Mouse (Mus musculus): Measurements from ENCODE around the gene Itga10. TPM values are rescaled to one million over a fixed set of nuclear protein-coding genes. Genes with fewer than 3 reads are reported as not detected.
A peak's percentile ranks its signal among the peaks of the same experiment; 100 is the strongest.
"Not testable (repeated sequence)": the region's sequence is repeated elsewhere in the genome, so short reads cannot be mapped to it uniquely, and the experiment has no call there.

The Itga10 gene
- polyA plus RNA-seq, 1 experiment from 2014 or later = 0.17 TPM

GRCm38 (mm10) chr3:96684151-96684821 lies 38.9 kb downstream of the Itga10 start:
- no peaks in the 10 kb centered on the region for H3K9me3 ChIP-seq (replicated peaks; ENCODE audit: control insufficient read depth, low read length)
- no peak overlapping the region for H3K4me2 ChIP-seq (ENCODE audit: low read depth, low read length)
- H3K27me3 ChIP-seq (ENCODE audit: control insufficient read depth, insufficient read depth, low read depth, low read length) = peaks cover 28% of the 10 kb centered on the region
- ATAC-seq (ENCODE audit: low read depth) = no peak
- no peak overlapping the region for H3K27ac ChIP-seq (ENCODE audit: low read length)
- 43% methylated on average over 17 of the region's 17 CpGs for WGBS (ENCODE audit: insufficient replicate concordance)
- no peaks in the 10 kb centered on the region for H3K36me3 ChIP-seq (ENCODE audit: control insufficient read depth, insufficient read depth)
- H3K9ac ChIP-seq (ENCODE audit: low read depth, low read length) = no peak overlapping the region
- no peaks in the 10 kb centered on the region; the same call in 1 of the 2 replicates for H3K4me1 ChIP-seq (ENCODE audit: control insufficient read depth, low read depth, low read length)
- no peak overlapping the region for H3K4me3 ChIP-seq (ENCODE audit: low read depth, low read length)

- Histone ChIP-seq H3K27ac (ENCODE audit: low read length) (no peak overlapping the region), H3K4me2 (ENCODE audit: low read depth, low read length) (no peak overlapping the region), H3K9me3 (replicated peaks; ENCODE audit: control insufficient read depth, low read length) (no peaks in the 10 kb centered on the region), H3K36me3 (ENCODE audit: control insufficient read depth, insufficient read depth) (no peaks in the 10 kb centered on the region), H3K4me3 (ENCODE audit: low read depth, low read length) (no peak overlapping the region), H3K27me3 (ENCODE audit: control insufficient read depth, insufficient read depth, low read depth, low read length) (peaks cover 28% of the 10 kb centered on the region), H3K9ac (ENCODE audit: low read depth, low read length) (no peak overlapping the region), H3K4me1 (ENCODE audit: control insufficient read depth, low read depth, low read length) (no peaks in the 10 kb centered on the region)
- 16% methylated on average over 28 of the region's 28 CpGs for WGBS (ENCODE audit: insufficient replicate concordance)
- no peak for ATAC-seq (ENCODE audit: low read depth)
These were observed 39.4 kb downstream of the Itga10 start for GRCm38 (mm10) chr3:96684822-96685156.

- H3K36me3 ChIP-seq (ENCODE audit: control insufficient read depth, insufficient read depth); H3K4me3 ChIP-seq (ENCODE audit: low read depth, low read length); H3K9me3 ChIP-seq (replicated peaks; ENCODE audit: control insufficient read depth, low read length); H3K4me1 ChIP-seq (ENCODE audit: control insufficient read depth, low read depth, low read length); H3K4me2 ChIP-seq (ENCODE audit: low read depth, low read length); H3K9ac ChIP-seq (ENCODE audit: low read depth, low read length); H3K27ac ChIP-seq (ENCODE audit: low read length); ATAC-seq (ENCODE audit: low read depth): not testable (repeated sequence)
- 63% methylated on average over 5 of the region's 5 CpGs for WGBS (ENCODE audit: insufficient replicate concordance)
- peaks cover 28% of the 10 kb centered on the region for H3K27me3 ChIP-seq (ENCODE audit: control insufficient read depth, insufficient read depth, low read depth, low read length)
These were observed 40.7 kb downstream of the Itga10 start for GRCm38 (mm10) chr3:96686057-96686456.

- Histone ChIP-seq H3K9ac (ENCODE audit: low read depth, low read length) (no peak overlapping the region), H3K4me3 (ENCODE audit: low read depth, low read length) (no peak overlapping the region), H3K4me2 (ENCODE audit: low read depth, low read length) (no peak overlapping the region), H3K9me3 (replicated peaks; ENCODE audit: control insufficient read depth, low read length) (no peaks in the 10 kb centered on the region), H3K4me1 (ENCODE audit: control insufficient read depth, low read depth, low read length) (no peaks in the 10 kb centered on the region), H3K27ac (ENCODE audit: low read length) (no peak overlapping the region), H3K27me3 (ENCODE audit: control insufficient read depth, insufficient read depth, low read depth, low read length) (peaks cover 23% of the 10 kb centered on the region), H3K36me3 (ENCODE audit: control insufficient read depth, insufficient read depth) (no peaks in the 10 kb centered on the region)
- ATAC-seq (ENCODE audit: low read depth) = no peak
- 51% methylated on average over 11 of the region's 11 CpGs for WGBS (ENCODE audit: insufficient replicate concordance)
These were observed 43.5 kb downstream of the Itga10 start for GRCm38 (mm10) chr3:96688854-96689253.

GRCm38 (mm10) chr3:96690298-96690697 lies 44.9 kb downstream of the Itga10 start:
- Histone ChIP-seq H3K4me3 (ENCODE audit: low read depth, low read length) (no peak overlapping the region), H3K4me2 (ENCODE audit: low read depth, low read length) (no peak overlapping the region), H3K36me3 (ENCODE audit: control insufficient read depth, insufficient read depth) (no peaks in the 10 kb centered on the region), H3K27ac (ENCODE audit: low read length) (no peak overlapping the region), H3K9me3 (replicated peaks; ENCODE audit: control insufficient read depth, low read length) (no peaks in the 10 kb centered on the region), H3K27me3 (ENCODE audit: control insufficient read depth, insufficient read depth, low read depth, low read length) (peaks cover 8% of the 10 kb centered on the region; the same call in 1 of the 2 replicates), H3K9ac (ENCODE audit: low read depth, low read length) (no peak overlapping the region), H3K4me1 (ENCODE audit: control insufficient read depth, low read depth, low read length) (no peaks in the 10 kb centered on the region)
- 51% methylated on average over 3 of the region's 3 CpGs for WGBS (ENCODE audit: insufficient replicate concordance)
- no peak for ATAC-seq (ENCODE audit: low read depth)

- ATAC-seq (ENCODE audit: low read depth) = no peak
- 21% methylated on average over 3 of the region's 3 CpGs for WGBS (ENCODE audit: insufficient replicate concordance)
These were observed 47.1 kb downstream of the Itga10 start for GRCm38 (mm10) chr3:96692506-96692905.

GRCm38 (mm10) chr3:96693579-96693978 lies 48.2 kb downstream of the Itga10 start:
- 74% methylated on average over 1 of the region's 1 CpGs for WGBS (ENCODE audit: insufficient replicate concordance)
- Histone ChIP-seq H3K4me3 (ENCODE audit: low read depth, low read length) (no peak overlapping the region), H3K4me1 (ENCODE audit: control insufficient read depth, low read depth, low read length) (peaks cover 14% of the 10 kb centered on the region), H3K27ac (ENCODE audit: low read length) (no peak overlapping the region), H3K36me3 (ENCODE audit: control insufficient read depth, insufficient read depth) (no peaks in the 10 kb centered on the region), H3K9me3 (replicated peaks; ENCODE audit: control insufficient read depth, low read length) (no peaks in the 10 kb centered on the region), H3K9ac (ENCODE audit: low read depth, low read length) (no peak overlapping the region), H3K27me3 (ENCODE audit: control insufficient read depth, insufficient read depth, low read depth, low read length) (no peaks in the 10 kb centered on the region; the same call in 1 of the 2 replicates), H3K4me2 (ENCODE audit: low read depth, low read length) (no peak overlapping the region)
- no peak for ATAC-seq (ENCODE audit: low read depth)

More at GRCm38 (mm10) chr3:96692506-96692905, 47.1 kb downstream of the Itga10 start:
- no peaks in the 10 kb centered on the region; the same call in 1 of the 2 replicates for H3K27me3 ChIP-seq (ENCODE audit: control insufficient read depth, insufficient read depth, low read depth, low read length)
- no peaks in the 10 kb centered on the region for H3K36me3 ChIP-seq (ENCODE audit: control insufficient read depth, insufficient read depth)
- H3K4me3 ChIP-seq (ENCODE audit: low read depth, low read length) = no peak overlapping the region
- H3K4me2 ChIP-seq (ENCODE audit: low read depth, low read length) = no peak overlapping the region
- H3K9ac ChIP-seq (ENCODE audit: low read depth, low read length) = no peak overlapping the region; the same call in 1 of the 2 replicates
- no peaks in the 10 kb centered on the region for H3K9me3 ChIP-seq (replicated peaks; ENCODE audit: control insufficient read depth, low read length)
- H3K4me1 ChIP-seq (ENCODE audit: control insufficient read depth, low read depth, low read length) = peaks cover 8% of the 10 kb centered on the region
- H3K27ac ChIP-seq (ENCODE audit: low read length) = no peak overlapping the region

- Histone ChIP-seq H3K4me2 (ENCODE audit: low read depth, low read length) (peak within 1 kb of the TSS; percentile 94), H3K9ac (ENCODE audit: low read depth, low read length) (peak within 1 kb of the TSS; percentile 79), H3K27ac (ENCODE audit: low read length) (peak within 1 kb of the TSS; percentile 71), H3K9me3 (replicated peaks; ENCODE audit: control insufficient read depth, low read length) (no peaks in the 10 kb centered on the region), H3K27me3 (ENCODE audit: control insufficient read depth, insufficient read depth, low read depth, low read length) (no peaks in the 10 kb centered on the region), H3K36me3 (ENCODE audit: control insufficient read depth, insufficient read depth) (no peaks in the 10 kb centered on the region; the same call in 1 of the 2 replicates), H3K4me3 (ENCODE audit: low read depth, low read length) (peak within 1 kb of the TSS; percentile 85), H3K4me1 (ENCODE audit: control insufficient read depth, low read depth, low read length) (peaks cover 14% of the 10 kb centered on the region)
- peak; percentile 79 for ATAC-seq (ENCODE audit: low read depth)
- WGBS (ENCODE audit: insufficient replicate concordance) = under 1% methylated on average over 35 of the region's 35 CpGs
These were observed 50.9 kb downstream of the Itga10 start, which contains the start of gene Pias3 for GRCm38 (mm10) chr3:96696198-96696765. TSS of gene Pias3 (plus strand) at chr3:96696384.

All from liver, embryonic 16.5 days (tissue).